Mouse (Mus musculus) midbrain, embryonic 14.5 days (tissue): ENCODE measurements at regions not wholly inside any gene's neighbourhood (a gene's known extent, or its start where the extent isn't known, plus 50 kb on each side); places are given as distances from the start of the nearest gene placed in this dataset.

Experiments
- ATAC-seq: fragments of 200-750 bp; cut with Nextera tagmentation; 2 replicates; pipeline ENCODE4 v1.8.0; 2017; ENCODE audit warnings: moderate number of reproducible peaks, moderate library complexity; ENCODE audit not compliant: low FRiP score, low TSS enrichment
- DNase-seq: peaks from one replicate; pipeline ENCODE4 v3.0.0-alpha.2; 2015
- H3K27ac ChIP-seq: fragments of 300-500 bp; sonication (generic); replicated peaks from 2 replicates; pipeline ENCODE4 v1.5.1; 2014; ENCODE audit warnings: mild to moderate bottlenecking, low read depth, low read length, moderate library complexity
- H3K27me3 ChIP-seq: fragments of 300-500 bp; sonication (generic); 2 replicates; pipeline ENCODE4 v1.6.1; 2014; ENCODE audit warnings: low read length, control low read depth, mixed read lengths; ENCODE audit not compliant: control insufficient read depth, insufficient read depth
- H3K36me3 ChIP-seq: fragments of 300-500 bp; sonication (generic); 2 replicates; pipeline ENCODE4 v1.6.1; 2014; ENCODE audit warnings: low read length, control low read depth; ENCODE audit not compliant: control insufficient read depth, insufficient read depth
- H3K4me1 ChIP-seq: fragments of 300-500 bp; sonication (generic); 2 replicates; pipeline ENCODE4 v1.6.1; 2014; ENCODE audit warnings: mild to moderate bottlenecking, antibody characterized with exemption, low read length, control low read depth; ENCODE audit not compliant: control insufficient read depth, insufficient read depth
- H3K4me2 ChIP-seq: fragments of 300-500 bp; sonication (generic); 2 replicates; pipeline ENCODE4 v1.6.1; 2014; ENCODE audit warnings: mild to moderate bottlenecking, low read length, moderate library complexity
- H3K4me3 ChIP-seq: fragments of 300-500 bp; sonication (generic); replicated peaks from 2 replicates; pipeline ENCODE4 v1.5.1; 2014; ENCODE audit warnings: low read depth, low read length
- H3K9ac ChIP-seq: fragments of 300-500 bp; sonication (generic); replicated peaks from 2 replicates; pipeline ENCODE4 v1.6.1; 2014; ENCODE audit warnings: mild to moderate bottlenecking, low read length, moderate library complexity
- H3K9me3 ChIP-seq: fragments of 300-500 bp; sonication (generic); 2 replicates; pipeline ENCODE4 v1.6.1; 2016; ENCODE audit warnings: low read length, control low read depth, mixed read lengths; ENCODE audit not compliant: control insufficient read depth
- WGBS: fragments of 180-500 bp; shearing (Covaris S2); extraction: QIAGEN DNeasy Blood & Tissue Kit; methylation state at CpG from one replicate; pipeline ENCODE4 v1.1.7; 2014; 5-methylcytosine and 5-hydroxymethylcytosine counted together

GRCm38 (mm10) chr1:184589277-184589676 lies 143.1 kb downstream of the Hlx start:
- DNase-seq (no peak), ATAC-seq (no peak)
- Histone ChIP-seq H3K4me1 (no peaks in the 10 kb centered on the region), H3K27me3 (no peaks in the 10 kb centered on the region), H3K4me3 (no peak overlapping the region), H3K9me3 (no peaks in the 10 kb centered on the region), H3K4me2 (no peak overlapping the region), H3K36me3 (no peaks in the 10 kb centered on the region), H3K27ac (no peak overlapping the region), H3K9ac (no peak overlapping the region)
- 82% methylated on average over 4 of the region's 4 CpGs for WGBS

GRCm38 (mm10) chr1:184584505-184584874 lies 147.9 kb downstream of the Hlx start:
- WGBS, result 88% methylated on average over 12 of the region's 12 CpGs
- no peak for ATAC-seq

GRCm38 (mm10) chr1:184583751-184584504 lies 148.5 kb downstream of the Hlx start:
- Histone ChIP-seq H3K36me3 (no peaks in the 10 kb centered on the region), H3K9me3 (no peaks in the 10 kb centered on the region), H3K4me2 (no peak overlapping the region), H3K27ac (no peak overlapping the region), H3K4me1 (no peaks in the 10 kb centered on the region), H3K27me3 (no peaks in the 10 kb centered on the region), H3K4me3 (no peak overlapping the region), H3K9ac (no peak overlapping the region)
- no peak for ATAC-seq
- 81% methylated on average over 6 of the region's 6 CpGs for WGBS
- no peak for DNase-seq

More at GRCm38 (mm10) chr1:184584505-184584874, 147.9 kb downstream of the Hlx start:
- no peak for DNase-seq
- Histone ChIP-seq H3K27me3 (no peaks in the 10 kb centered on the region), H3K9ac (no peak overlapping the region), H3K4me2 (no peak overlapping the region), H3K4me1 (no peaks in the 10 kb centered on the region), H3K9me3 (no peaks in the 10 kb centered on the region), H3K36me3 (no peaks in the 10 kb centered on the region), H3K27ac (no peak overlapping the region), H3K4me3 (no peak overlapping the region)

GRCm38 (mm10) chr1:184579475-184579874 lies 152.9 kb downstream of the Hlx start:
- DNase-seq (no peak), ATAC-seq (no peak)
- H3K36me3 ChIP-seq, result no peaks in the 10 kb centered on the region
- no peak overlapping the region for H3K4me3 ChIP-seq
- H3K4me2 ChIP-seq, result no peak overlapping the region
- no peaks in the 10 kb centered on the region for H3K4me1 ChIP-seq
- WGBS, result 86% methylated on average over 3 of the region's 3 CpGs
- H3K9me3 ChIP-seq, result no peaks in the 10 kb centered on the region
- H3K27me3 ChIP-seq, result no peaks in the 10 kb centered on the region
- H3K9ac ChIP-seq, result no peak overlapping the region
- H3K27ac ChIP-seq, result no peak overlapping the region

- 89% methylated on average over 7 of the region's 7 CpGs for WGBS
Observed at GRCm38 (mm10) chr1:184576527-184576926, 155.9 kb downstream of the Hlx start.

GRCm38 (mm10) chr1:184573325-184573724 lies 159.1 kb downstream of the Hlx start:
- Histone ChIP-seq H3K9me3 (no peaks in the 10 kb centered on the region), H3K9ac (no peak overlapping the region), H3K4me3 (no peak overlapping the region), H3K27ac (no peak overlapping the region), H3K27me3 (no peaks in the 10 kb centered on the region), H3K36me3 (no peaks in the 10 kb centered on the region), H3K4me1 (no peaks in the 10 kb centered on the region), H3K4me2 (no peak overlapping the region)
- 81% methylated on average over 7 of the region's 7 CpGs for WGBS
- DNase-seq (no peak), ATAC-seq (no peak)

More at GRCm38 (mm10) chr1:184576527-184576926, 155.9 kb downstream of the Hlx start:
- Histone ChIP-seq H3K9me3 (no peaks in the 10 kb centered on the region), H3K9ac (no peak overlapping the region), H3K4me1 (no peaks in the 10 kb centered on the region), H3K27ac (no peak overlapping the region), H3K4me2 (no peak overlapping the region), H3K36me3 (no peaks in the 10 kb centered on the region), H3K4me3 (no peak overlapping the region), H3K27me3 (no peaks in the 10 kb centered on the region)
- DNase-seq, result no peak
- ATAC-seq, result no peak

- Histone ChIP-seq H3K36me3 (no peaks in the 10 kb centered on the region), H3K27ac (no peak overlapping the region), H3K4me2 (no peak overlapping the region), H3K27me3 (no peaks in the 10 kb centered on the region), H3K9ac (no peak overlapping the region), H3K4me3 (no peak overlapping the region), H3K4me1 (no peaks in the 10 kb centered on the region), H3K9me3 (no peaks in the 10 kb centered on the region)
- ATAC-seq (no peak), DNase-seq (no peak)
- 88% methylated on average over 5 of the region's 5 CpGs for whole genome bisulfite sequencing
Observed at GRCm38 (mm10) chr1:184570681-184571080, 161.7 kb downstream of the Hlx start.

GRCm38 (mm10) chr1:184562926-184563325 lies 169.5 kb downstream of the Hlx start:
- no peaks in the 10 kb centered on the region for H3K4me1 ChIP-seq
- H3K27ac ChIP-seq, result no peak overlapping the region

GRCm38 (mm10) chr1:184562239-184562638 lies 170.2 kb downstream of the Hlx start:
- WGBS, result 92% methylated on average over 5 of the region's 5 CpGs
- ATAC-seq, result no peak

More at GRCm38 (mm10) chr1:184562926-184563325, 169.5 kb downstream of the Hlx start:
- Histone ChIP-seq H3K36me3 (no peaks in the 10 kb centered on the region), H3K27me3 (no peaks in the 10 kb centered on the region), H3K4me3 (no peak overlapping the region), H3K4me2 (no peak overlapping the region), H3K9ac (no peak overlapping the region), H3K9me3 (no peaks in the 10 kb centered on the region)
- ATAC-seq (no peak), DNase-seq (no peak)
- WGBS, result 91% methylated on average over 4 of the region's 4 CpGs

More at GRCm38 (mm10) chr1:184562239-184562638, 170.2 kb downstream of the Hlx start:
- Histone ChIP-seq H3K9me3 (no peaks in the 10 kb centered on the region), H3K4me1 (no peaks in the 10 kb centered on the region), H3K4me3 (no peak overlapping the region), H3K9ac (no peak overlapping the region), H3K4me2 (no peak overlapping the region), H3K27me3 (no peaks in the 10 kb centered on the region), H3K36me3 (no peaks in the 10 kb centered on the region), H3K27ac (no peak overlapping the region)
- no peak for DNase-seq
